ENCODE assay signal across 9 mouse cellular contexts in genomic region chr12:58538305-58538719, GRCm38 (mm10).
DNase-seq lines count a peak whose midpoint lies in the region; ATAC-seq lines count a peak whose summit lies in the region.
"Had no signal": no experiment of that assay in that cellular context is flagged by ENCODE, and none has a peak within 500 bp of the region (broad histone marks: within the 10 kb centered on the region; RNA-seq: fewer than 3 reads in every experiment).

No protein-coding gene starts in this region.

- peak; percentile 18 for DNase-seq in gastrocnemius, adult 18-20 months (ENCODE audit: low spot score)
- DNase-seq in gastrocnemius, postnatal 4 days (ENCODE audit: low spot score in 2 of 2) = no peak
- DNase-seq in 3T3-L1 (ENCODE audit: low read depth, low spot score) = peak; percentile 48
- DNase-seq in heart, adult 18-20 months = peak; percentile 37 to 68
- peak; percentile 6 for DNase-seq in liver
- DNase-seq in right cerebral cortex, postnatal 36 days (ENCODE audit: low spot score in 2 of 2) = no peak
- DNase-seq in frontal cortex, postnatal 25 days (ENCODE audit: low spot score in 2 of 2) = no peak
- DNase-seq: thymus, postnatal 36 days had no signal

- no peak; the same call in 1 of the 2 replicates for ATAC-seq in monocyte, adult 5-6 weeks (replicated peaks; ENCODE audit: insufficient number of reproducible peaks, low FRiP score, low TSS enrichment, poor library complexity, severe bottlenecking)

Comparison
In these comparisons a context has a peak if more than half of its experiments do, and no peak if none do; other contexts are left out.
1. DNase-seq: peak in gastrocnemius, adult 18-20 months (single experiment), 3T3-L1 (single experiment), heart, adult 18-20 months (2 of 2) and liver (single experiment); none in gastrocnemius, postnatal 4 days (0 of 2), right cerebral cortex, postnatal 36 days (0 of 2) and frontal cortex, postnatal 25 days (0 of 2).